Mouse (Mus musculus) layer of hippocampus, postnatal 10 days (tissue): ENCODE results near the gene Pvr. TPM values are rescaled to one million over a fixed set of nuclear protein-coding genes. Genes with fewer than 3 reads are reported as not detected.

Experiments used
- DNase-seq, 2 experiments: peaks; one replicate each; pipeline ENCODE4 v3.0.0; 2021; ENCODE audit warnings: low spot score in 2 of 2
- long read RNA-seq: library from polyadenylated mRNA; stranded (forward); transcript quantifications from one replicate; pipeline ENCODE4 v2.0.0, GENCODE M21; 2023
- total RNA-seq, 2 experiments: library from RNA; stranded (reverse); gene quantifications; 2 replicates each; pipeline ENCODE4 v1.2.3; 2021

The Pvr gene
- total RNA-seq, result 10 to 100 TPM; 11.9 TPM
- long read RNA-seq, partial matches to known transcripts, result 0 of 1 reads
- long read RNA-seq, other reads (novel, unspliced or antisense), result 1 of 1 reads

DNA sequence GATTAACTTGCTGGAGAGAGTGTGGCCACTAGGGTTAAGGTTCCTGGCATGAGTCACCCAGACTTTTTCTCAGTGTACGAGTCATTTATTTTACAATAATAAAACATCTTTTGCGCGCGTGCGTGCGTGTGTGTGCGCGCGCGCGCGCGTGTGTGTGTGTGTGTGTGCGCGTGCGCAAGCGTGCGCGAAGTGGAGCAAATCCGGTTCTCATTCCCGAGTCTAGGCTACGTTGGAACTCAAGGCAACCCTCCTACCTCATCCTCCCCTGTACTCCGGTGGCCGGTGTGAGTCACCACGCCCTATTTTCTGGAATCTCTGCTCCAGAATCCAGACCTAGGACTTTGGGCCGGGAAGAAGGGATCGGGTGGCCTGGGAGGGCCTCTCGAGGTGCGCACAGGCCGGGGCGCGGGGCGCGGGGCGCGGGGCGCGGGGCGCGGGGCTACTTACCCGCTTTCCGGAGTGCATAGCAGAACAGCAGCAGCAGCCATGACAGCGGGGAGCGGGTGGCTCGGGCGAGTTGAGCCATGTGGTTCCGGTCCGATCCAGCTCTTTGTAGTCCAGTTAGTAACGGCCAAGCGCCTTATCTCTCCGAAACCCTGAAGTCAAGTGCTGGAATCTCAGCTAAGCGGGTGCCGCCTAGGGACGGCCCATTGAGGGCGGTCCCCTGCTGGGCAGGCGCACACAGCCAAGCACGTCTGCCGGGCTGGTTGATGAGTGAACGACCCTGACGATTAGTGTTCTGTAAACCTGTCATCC lies at the start of gene Pvr:
Pvr (minus strand) TSS at position 655 of the 756 bp plus-strand sequence.
- DNase-seq, result peak; percentile 63 to 73

GRCm38 (mm10) chr7:19970196-19970595 lies 49.2 kb upstream of the Pvr start:
- no peak for DNase-seq

- no peak for DNase-seq
Observed at GRCm38 (mm10) chr7:19969541-19970090, 48.7 kb upstream of the Pvr start.

- no peak for DNase-seq
Observed at GRCm38 (mm10) chr7:19969106-19969505, 48.1 kb upstream of the Pvr start.

DNA sequence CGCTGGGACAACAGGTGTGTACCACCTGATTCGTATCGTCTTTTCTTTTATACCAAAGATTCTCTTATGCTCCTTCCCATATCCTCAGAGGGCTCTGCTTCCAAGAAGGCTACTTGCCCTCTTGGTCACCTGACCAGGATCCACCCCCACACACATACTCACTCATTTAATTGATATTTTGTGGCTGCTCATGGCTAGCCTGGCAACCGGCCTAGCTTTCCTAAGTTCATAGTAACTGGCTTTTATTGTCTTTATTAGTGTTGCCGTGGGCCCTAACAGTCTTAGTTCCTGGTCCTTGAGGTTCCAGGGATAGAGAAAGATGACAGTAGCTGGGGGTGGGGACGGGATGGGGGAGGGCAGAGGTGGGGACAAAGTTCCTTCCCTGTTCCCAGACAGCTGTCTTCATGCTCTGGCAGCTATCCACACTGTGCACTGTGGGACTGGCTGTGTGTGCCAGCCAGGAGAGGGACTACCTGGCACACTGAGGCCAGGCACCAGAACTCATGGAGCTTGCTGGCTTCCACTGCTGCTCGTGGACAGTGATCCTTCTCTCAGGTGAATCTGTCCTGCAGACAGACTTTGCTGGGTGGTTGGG lies 44.1 kb upstream of the Pvr start, which contains the start of gene Ceacam20:
Ceacam20 (plus strand) TSS at position 428 of the 595 bp plus-strand sequence.
- no peak for DNase-seq

DNA sequence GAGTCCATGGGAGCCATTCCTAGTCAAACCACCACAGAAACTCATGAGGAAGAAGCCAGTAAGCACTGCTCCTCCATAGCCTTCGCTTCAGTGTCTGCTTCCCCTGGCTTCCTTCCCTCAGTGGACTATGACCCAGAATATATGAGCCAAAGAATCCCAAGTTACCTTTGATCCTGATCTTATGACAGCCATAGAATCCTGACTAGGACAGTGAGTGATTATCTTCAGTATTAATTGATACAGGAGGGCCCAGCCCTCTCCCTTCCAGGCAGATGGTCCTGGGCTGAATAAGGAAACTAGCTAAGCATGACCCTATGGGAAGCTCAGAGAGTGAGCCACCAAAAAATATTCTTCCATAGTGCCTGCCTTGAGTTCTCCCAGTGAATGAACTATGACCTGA lies 41.5 kb upstream of the Pvr start:
- DNase-seq, result peak in 1 of 2 experiments; percentile 5

DNA sequence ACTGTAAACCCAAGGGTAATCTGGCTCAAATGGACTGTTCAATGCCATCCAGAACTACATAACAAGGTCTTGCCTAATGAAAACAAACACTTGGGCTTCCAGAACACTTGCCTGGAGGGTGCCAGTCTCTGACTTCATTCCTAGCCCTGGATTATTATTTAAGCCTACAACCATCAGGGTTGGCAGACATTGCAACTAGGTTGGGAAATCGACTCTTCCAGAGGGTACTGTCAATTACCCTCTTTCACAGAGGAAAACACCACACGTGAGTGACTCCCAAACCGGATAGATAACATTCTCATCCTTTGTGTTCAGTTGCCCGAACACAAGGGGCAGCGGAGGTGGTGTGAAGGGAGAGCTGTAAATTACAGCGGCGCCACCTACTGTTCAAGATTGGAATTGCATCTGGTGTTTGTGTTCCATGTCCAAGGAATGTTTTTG lies 35.4 kb upstream of the Pvr start:
- peak; percentile 93 for DNase-seq

DNA sequence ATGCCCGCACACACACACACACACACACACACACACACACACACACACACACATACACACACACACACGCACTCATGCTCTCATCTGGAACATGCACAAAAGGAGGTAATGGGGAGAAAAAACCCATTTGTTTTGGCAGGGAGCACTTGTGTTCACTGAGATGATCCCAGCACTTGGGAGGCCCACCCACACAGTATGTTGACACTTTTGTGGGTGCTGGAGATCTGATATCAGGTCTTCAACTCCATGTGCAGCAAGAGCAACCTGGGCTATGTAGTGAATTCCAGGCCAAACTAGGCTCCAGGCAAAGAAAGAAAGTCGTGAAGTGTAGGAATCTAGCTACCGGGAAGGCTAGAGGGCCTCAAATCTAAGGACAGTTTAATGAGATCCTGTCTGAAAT lies 34.9 kb upstream of the Pvr start:
- DNase-seq, result no peak

DNA sequence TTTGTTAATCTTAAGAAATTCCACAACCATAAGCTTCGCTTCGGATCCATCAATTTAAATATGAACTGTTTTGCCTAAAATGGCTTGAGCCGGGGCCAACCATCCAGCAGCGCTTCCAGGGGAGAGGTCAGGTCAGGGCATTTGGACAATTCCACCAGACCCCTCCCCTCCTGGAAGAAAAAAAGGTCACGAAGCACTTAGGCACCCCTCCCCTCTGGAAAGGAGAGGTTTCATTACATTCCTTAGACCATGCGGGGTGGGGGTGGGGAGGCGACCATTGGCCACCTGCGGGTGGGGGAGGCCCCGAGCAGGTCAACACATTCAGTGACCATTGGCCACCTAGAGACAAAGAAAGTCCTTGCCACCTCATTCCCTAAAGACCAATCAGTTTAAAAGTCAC lies 32.1 kb upstream of the Pvr start:
- DNase-seq, result no peak

- no peak for DNase-seq
Observed at GRCm38 (mm10) chr7:19952320-19952986, 31.5 kb upstream of the Pvr start.

- no peak for DNase-seq
Observed at GRCm38 (mm10) chr7:19950589-19950988, 29.6 kb upstream of the Pvr start, which contains the start of gene Igsf23. Gene Igsf23, minus strand, starts transcription at chr7:19950756.

DNA sequence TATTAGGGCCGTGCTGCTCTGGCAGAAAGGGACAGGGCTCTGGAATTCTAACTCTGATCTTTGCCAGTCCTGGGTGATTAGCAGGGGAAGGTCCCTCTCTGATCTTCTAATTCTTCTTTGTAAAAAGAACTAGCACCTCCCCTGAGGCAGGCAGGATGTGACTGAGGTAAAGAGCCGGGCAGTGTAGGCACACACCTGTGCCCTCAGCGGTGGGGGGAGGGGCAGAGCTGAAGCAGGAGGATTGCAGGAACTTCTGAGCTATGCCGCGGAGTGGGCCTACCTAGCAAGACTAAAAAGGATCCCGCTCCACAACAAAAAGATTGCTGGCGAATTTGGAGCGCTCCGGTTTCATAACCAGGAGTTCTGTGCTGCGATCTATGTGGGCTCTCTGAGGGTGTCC lies 29.0 kb upstream of the Pvr start:
- DNase-seq, result no peak

DNA sequence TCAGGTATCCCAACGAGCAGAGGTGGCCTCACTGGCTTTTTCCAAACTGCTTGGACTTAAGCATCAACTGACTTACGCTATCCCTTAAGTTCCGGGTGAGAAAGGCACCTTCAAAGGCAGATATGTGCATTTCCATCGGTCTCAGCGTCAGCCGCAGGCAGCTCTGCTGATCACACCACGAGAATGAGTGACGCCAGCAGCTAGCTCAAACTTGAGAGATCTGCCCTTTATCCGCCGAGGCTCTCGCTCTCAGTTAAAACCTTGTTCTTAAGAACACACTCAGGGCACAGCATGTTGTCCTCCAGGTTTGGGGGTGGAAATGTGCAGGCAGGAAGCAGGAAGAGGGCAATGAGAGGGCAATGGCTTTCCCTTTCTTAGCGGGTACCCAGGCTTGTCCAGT lies 28.0 kb upstream of the Pvr start:
- DNase-seq, result no peak

GRCm38 (mm10) chr7:19945821-19946515 lies 25.0 kb upstream of the Pvr start:
- DNase-seq, result no peak

DNA sequence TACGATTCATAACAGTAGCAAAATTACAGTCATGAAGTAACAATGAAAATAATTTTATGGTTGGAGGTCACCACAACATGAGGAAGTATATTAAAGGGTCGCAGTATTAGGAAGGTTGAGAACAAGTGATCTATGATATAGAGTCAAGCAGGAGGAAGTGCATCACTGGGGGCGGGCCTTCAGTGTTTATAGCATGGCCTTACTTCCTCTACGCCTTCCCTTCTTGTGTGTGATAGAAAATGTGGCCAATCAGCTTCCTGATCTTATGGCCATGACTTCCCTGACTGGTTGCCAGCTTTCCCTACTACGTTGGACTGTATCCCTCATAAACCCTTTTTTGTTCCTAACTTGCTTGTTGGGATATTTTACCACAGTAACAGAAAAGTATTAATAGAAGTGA lies 24.2 kb upstream of the Pvr start:
- DNase-seq, result no peak

DNA sequence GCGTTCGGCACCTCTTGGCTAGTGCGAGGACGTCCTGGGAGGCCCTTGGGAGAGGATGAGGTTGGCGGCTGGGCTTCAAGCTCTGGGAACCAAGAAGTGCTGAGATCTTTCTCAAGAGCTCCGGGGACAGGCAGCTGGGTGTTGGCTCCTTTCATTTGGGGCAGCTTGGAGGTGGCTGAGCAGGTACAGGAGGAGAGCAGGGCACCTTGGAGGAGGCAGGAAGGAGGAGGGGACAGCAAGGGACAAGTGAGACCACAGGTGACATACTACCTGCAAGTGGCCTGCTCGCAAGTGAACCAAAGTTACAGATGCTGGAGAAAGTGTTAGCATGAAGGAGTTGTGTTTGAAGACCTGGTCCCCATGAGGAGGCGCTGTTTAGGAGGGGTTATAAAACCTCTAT lies 23.7 kb upstream of the Pvr start:
- no peak for DNase-seq

DNA sequence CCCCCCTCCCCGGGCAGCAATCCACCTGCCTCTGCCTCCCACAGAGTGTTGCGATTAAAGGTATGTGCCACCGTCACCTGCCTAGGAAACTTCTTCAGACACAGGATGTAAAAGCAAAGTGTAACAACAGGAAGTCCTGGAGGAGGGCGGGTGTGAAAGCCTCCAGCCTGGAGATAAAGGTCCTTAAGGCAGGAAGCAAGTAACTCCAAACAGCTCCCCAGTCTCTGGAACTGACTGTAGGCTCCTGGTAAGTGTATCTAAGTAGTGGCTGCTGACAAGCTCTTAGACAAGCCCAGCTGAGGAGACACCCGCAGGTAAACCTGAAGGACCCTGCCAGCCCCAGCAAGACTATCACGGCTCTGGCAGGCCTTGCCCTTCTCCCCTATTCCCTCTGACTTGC lies 19.3 kb upstream of the Pvr start:
- no peak for DNase-seq

DNA sequence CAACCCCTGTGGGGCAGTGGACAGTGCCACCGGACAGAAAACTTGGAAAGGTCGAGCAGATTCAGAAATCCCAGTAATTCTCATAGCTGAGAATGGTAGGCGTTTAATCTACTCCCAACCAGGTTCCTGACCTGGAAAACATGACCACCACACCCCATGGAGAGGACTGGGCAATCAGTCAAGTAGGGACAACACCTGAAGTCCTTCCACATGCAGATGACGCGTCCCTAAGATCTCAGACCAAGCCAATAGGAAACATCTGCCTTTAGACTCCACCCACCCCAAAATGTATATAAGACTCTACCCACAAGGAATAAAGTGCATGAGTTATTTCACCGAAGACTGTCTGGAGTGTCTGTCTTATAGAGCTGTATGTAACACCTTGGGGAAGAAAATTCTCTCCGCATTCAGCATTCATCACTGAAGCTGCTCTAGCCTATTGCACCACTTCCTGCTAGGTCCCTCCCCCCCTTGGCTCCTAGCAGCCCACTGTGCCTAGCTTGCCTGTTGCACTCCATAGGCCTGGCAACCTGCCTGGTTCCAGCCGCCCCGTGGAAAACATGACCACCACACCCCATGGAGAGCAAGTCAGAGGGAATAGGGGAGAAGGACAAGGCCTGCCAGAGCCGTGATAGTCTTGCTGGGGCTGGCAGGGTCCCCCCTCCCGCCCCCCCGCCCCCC lies 18.7 kb upstream of the Pvr start:
- peak; percentile 59 to 67 for DNase-seq

- no peak for DNase-seq
Observed at GRCm38 (mm10) chr7:19937229-19937821, 16.4 kb upstream of the Pvr start.

DNA sequence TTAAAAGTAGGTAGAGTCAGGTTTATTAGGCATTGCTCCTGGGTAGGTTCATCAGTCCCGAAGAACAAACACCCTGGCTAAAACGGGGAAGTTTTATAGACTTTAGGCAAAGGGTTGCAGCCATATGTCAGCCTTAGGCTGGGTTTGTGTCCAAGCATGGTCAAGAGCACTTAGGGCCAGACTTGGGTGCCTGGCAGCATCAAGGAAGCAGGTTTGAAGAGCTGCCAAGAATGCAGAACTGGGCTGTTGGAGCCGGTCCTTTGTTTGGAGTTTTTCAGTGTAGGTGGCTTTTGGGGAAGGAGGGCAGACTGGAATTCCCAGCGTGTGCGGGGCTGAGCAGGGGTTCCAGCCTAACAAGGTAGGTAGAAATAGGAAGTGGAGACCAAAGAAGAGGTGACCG lies 15.0 kb upstream of the Pvr start:
- DNase-seq, result no peak
